Mouse (Mus musculus) thymus, adult 2 months (tissue): ENCODE measurements at regions not wholly inside any gene's neighbourhood (a gene's known extent, or its start where the extent isn't known, plus 50 kb on each side); places are given as distances from the start of the nearest gene placed in this dataset.

Experiments
- DNase-seq: peaks from one replicate; pipeline ENCODE4 v3.0.0; 2021
- H3K27ac ChIP-seq: fragments of 200-500 bp; 2 replicates; pipeline ENCODE4 v1.5.1; 2012; ENCODE audit warnings: low read length, control low read depth; ENCODE audit not compliant: control insufficient read depth, insufficient read depth
- H3K27me3 ChIP-seq: fragments of 200-500 bp; 2 replicates; pipeline ENCODE4 v1.6.1; 2012; ENCODE audit warnings: mild to moderate bottlenecking, low read length, moderate library complexity, mixed read lengths; ENCODE audit not compliant: control insufficient read depth, insufficient read depth
- H3K36me3 ChIP-seq: fragments of 200-500 bp; 2 replicates; pipeline ENCODE4 v1.6.1; 2012; ENCODE audit warnings: mild to moderate bottlenecking, low read length, moderate library complexity; ENCODE audit not compliant: control insufficient read depth, insufficient read depth
- H3K4me1 ChIP-seq: fragments of 200-500 bp; replicated peaks from 2 replicates; pipeline ENCODE4 v1.6.1; 2012; ENCODE audit warnings: low read length; ENCODE audit not compliant: control insufficient read depth, insufficient read depth
- H3K4me3 ChIP-seq: fragments of 200-500 bp; 2 replicates; pipeline ENCODE4 v1.5.1; 2012; ENCODE audit warnings: mild to moderate bottlenecking, low read length, control low read depth, moderate library complexity; ENCODE audit not compliant: control insufficient read depth, insufficient read depth
- CTCF ChIP-seq: fragments of 200-500 bp; IDR thresholded peaks from 2 replicates; pipeline ENCODE4 v1.5.1; 2012; ENCODE audit warnings: mild to moderate bottlenecking, control low read depth, low read length, moderate library complexity, borderline replicate concordance; ENCODE audit not compliant: control insufficient read depth, poor library complexity, insufficient read depth; ENCODE audit errors: extremely low read depth
- POLR2A ChIP-seq: fragments of 200-500 bp; IDR thresholded peaks from 2 replicates; pipeline ENCODE4 v1.6.1; 2012; ENCODE audit warnings: mild to moderate bottlenecking, low read length, control low read depth, moderate library complexity; ENCODE audit not compliant: control insufficient read depth, poor library complexity, insufficient read depth; ENCODE audit errors: extremely low read depth
- WGBS: fragments of 180-500 bp; shearing (Covaris S2); methylation state at CpG from one replicate; pipeline ENCODE4 v1.1.7; 2018; 5-methylcytosine and 5-hydroxymethylcytosine counted together

- no peaks in the 10 kb centered on the region for H3K36me3 ChIP-seq
- WGBS = 46% methylated on average over 1 of the region's 1 CpGs
- H3K27ac ChIP-seq = no peak overlapping the region
- no peaks in the 10 kb centered on the region for H3K27me3 ChIP-seq
- H3K4me1 ChIP-seq = no peaks in the 10 kb centered on the region
- no peak for TF ChIP-seq CTCF
- no peak for TF ChIP-seq POLR2A
- no peak overlapping the region for H3K4me3 ChIP-seq
- DNase-seq = no peak
These were observed 142.2 kb upstream of the Bmp4 start for GRCm38 (mm10) chr14:46532697-46533096.

- 85% methylated on average over 6 of the region's 6 CpGs for WGBS
- Histone ChIP-seq H3K36me3 (no peaks in the 10 kb centered on the region), H3K4me3 (no peak overlapping the region), H3K27ac (no peak overlapping the region), H3K27me3 (no peaks in the 10 kb centered on the region), H3K4me1 (no peaks in the 10 kb centered on the region)
- TF ChIP-seq POLR2A = no peak
- no peak for TF ChIP-seq CTCF
- no peak for DNase-seq
These were observed 140.0 kb upstream of the Bmp4 start for GRCm38 (mm10) chr14:46530452-46530851.

GRCm38 (mm10) chr14:46529086-46529715 lies 138.7 kb upstream of the Bmp4 start:
- Histone ChIP-seq H3K27ac (no peak overlapping the region), H3K27me3 (no peaks in the 10 kb centered on the region), H3K4me1 (no peaks in the 10 kb centered on the region), H3K4me3 (no peak overlapping the region), H3K36me3 (no peaks in the 10 kb centered on the region)
- WGBS = 90% methylated on average over 5 of the region's 5 CpGs
- no peak for DNase-seq
- TF ChIP-seq POLR2A = no peak
- no peak for TF ChIP-seq CTCF

- no peak for DNase-seq
- Histone ChIP-seq H3K4me1 (no peaks in the 10 kb centered on the region), H3K27me3 (no peaks in the 10 kb centered on the region), H3K27ac (no peak overlapping the region), H3K36me3 (no peaks in the 10 kb centered on the region), H3K4me3 (no peak overlapping the region)
- WGBS = 79% methylated on average over 4 of the region's 4 CpGs
- TF ChIP-seq CTCF = no peak
- TF ChIP-seq POLR2A = no peak
These were observed 126.8 kb upstream of the Bmp4 start for GRCm38 (mm10) chr14:46517258-46517657.

- Histone ChIP-seq H3K27me3 (no peaks in the 10 kb centered on the region), H3K4me3 (no peak overlapping the region), H3K27ac (no peak overlapping the region), H3K4me1 (no peaks in the 10 kb centered on the region), H3K36me3 (no peaks in the 10 kb centered on the region)
- WGBS = 65% methylated on average over 3 of the region's 3 CpGs
- TF ChIP-seq CTCF (no peak), POLR2A (no peak)
- no peak for DNase-seq
These were observed 125.8 kb upstream of the Bmp4 start for GRCm38 (mm10) chr14:46516285-46516684.

- Histone ChIP-seq H3K27ac (no peak overlapping the region), H3K36me3 (no peaks in the 10 kb centered on the region), H3K27me3 (no peaks in the 10 kb centered on the region), H3K4me3 (no peak overlapping the region), H3K4me1 (no peaks in the 10 kb centered on the region)
- DNase-seq = no peak
- TF ChIP-seq POLR2A (no peak), CTCF (no peak)
- WGBS = 82% methylated on average over 4 of the region's 4 CpGs
These were observed 123.9 kb upstream of the Bmp4 start for GRCm38 (mm10) chr14:46514262-46514932.
